Mouse (Mus musculus) spleen, embryonic (tissue): ENCODE results near the gene Mrps18b.

Experiments
- CTCF ChIA-PET: fragments of 350-600 bp; sonication (Branson Sonifier 250); formaldehyde crosslinking; loops from one replicate; lab custom pipeline; 2022; lab: Charles Lee

The Mrps18b gene

DNA sequence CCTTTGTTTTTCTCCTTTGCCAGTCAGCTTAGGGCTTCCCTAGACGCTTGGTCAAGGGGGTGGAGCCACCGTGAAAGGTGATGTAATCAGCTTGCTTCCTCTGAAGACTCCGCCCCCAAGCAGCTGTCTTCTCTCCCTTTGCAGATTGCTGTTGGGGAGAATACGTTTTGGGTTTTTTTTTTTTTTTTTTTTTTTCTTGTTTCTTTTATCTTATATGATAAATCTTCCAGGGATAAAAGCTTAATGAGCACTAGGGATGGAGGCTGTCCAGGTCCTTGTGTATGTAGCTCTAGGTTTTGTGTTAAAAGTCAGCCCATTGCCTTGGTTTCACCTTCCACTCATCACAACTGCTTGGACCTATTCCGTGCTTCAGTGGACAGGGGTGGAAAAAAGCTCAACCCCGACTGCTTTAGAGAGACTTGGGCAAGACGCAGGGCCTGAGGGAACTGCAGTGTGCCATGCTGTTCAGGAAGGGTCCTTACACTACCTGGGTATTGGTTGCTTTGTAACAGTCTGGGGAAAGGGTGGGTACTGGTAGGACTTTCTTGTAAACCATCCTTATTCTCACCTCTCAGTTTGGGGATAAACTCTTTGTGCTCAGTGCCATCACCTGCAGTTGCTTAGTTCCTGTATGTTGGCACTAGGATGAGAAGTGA, 3.0 kb upstream of the Mrps18b start:
- CTCF ChIA-PET, result interaction anchor here (0.7 to 1.7 kb wide), 2 partner anchors 19 to 50 kb away, joined by 3 to 4 read pairs; no protein-coding TSS in a partner anchor

- CTCF ChIA-PET, result interaction anchor here (1.7 kb wide), 1 partner anchor 49 kb away, joined by 4 read pairs; no protein-coding TSS in a partner anchor
Measured at GRCm38 (mm10) chr17:35918276-35919059, 2.3 kb upstream of the Mrps18b start.

GRCm38 (mm10) chr17:35917463-35918251, 1.5 kb upstream of the Mrps18b start:
- CTCF ChIA-PET, result no interaction called here

GRCm38 (mm10) chr17:35917143-35917462, 914 bp upstream of the Mrps18b start:
- CTCF ChIA-PET, result no interaction called here

DNA sequence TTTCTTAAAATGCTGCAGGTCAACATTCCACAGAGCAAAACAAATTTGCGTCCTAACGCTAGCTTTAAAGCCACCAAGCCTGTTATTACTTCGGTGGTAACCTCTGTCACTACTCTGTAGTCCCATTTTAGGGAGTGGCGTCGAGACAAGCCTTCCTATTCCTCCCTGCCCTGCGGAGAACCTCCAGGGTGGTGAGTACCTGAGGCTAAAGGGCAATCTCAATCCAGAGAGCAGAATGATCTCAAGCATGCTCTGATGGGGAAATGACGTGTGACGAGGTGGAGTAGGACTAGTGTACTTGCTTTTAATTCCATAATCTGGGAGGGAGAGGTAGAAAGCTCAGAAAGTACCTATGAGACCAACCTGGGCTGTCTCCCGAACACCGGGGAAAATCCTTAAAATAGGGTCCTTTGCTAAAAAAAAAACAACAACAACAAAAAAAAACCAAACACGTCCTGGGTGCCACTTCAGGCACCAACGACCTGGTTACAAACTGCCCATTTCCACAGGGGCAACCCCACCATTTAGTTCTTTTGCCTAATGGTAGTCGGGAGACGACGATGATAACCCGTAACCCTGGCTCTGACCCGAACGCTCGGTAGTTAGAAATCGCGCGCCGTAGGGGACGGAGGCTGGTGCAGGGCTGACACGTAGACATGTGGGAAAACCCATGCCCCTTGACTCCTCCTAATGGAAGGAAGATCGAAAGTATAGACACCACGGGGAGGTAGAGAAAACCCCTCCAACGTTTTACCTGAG, 472 bp downstream of the Mrps18b start:
- CTCF ChIA-PET, result interaction anchor here (0.7 kb wide), 1 partner anchor 263 kb away, joined by 3 read pairs; no protein-coding TSS in a partner anchor

- CTCF ChIA-PET, result interaction anchor here (0.6 to 0.7 kb wide), 3 partner anchors 66 to 264 kb away, joined by 3 to 5 read pairs (median 3); no protein-coding TSS in a partner anchor
Measured at GRCm38 (mm10) chr17:35914975-35915374, 1.2 kb downstream of the Mrps18b start.

DNA sequence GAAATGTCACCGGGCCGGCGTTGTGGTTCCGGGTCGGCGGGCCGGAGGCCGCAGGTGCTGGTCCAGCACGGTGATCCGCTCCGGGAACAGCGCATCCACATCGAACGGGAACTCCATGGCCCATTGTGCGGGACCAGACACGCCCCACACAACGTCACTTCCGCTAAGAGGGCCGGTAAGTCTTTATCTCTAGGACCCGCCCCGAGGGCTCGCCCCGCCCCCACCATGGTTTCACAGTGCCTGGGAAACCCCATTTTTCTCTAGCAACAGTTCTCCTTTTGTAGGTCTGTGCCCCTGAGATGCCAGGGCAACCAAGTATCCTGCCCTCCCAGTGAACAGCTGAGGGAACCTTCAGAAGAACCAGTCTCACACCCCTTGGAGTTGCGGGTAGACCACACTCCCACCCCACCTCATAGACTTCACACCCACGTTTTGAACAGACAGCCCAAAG, 6.2 kb downstream of the Mrps18b start, which contains the start of gene Atat1:
TSS of gene Atat1 (minus strand) at position 157 of the 451 bp plus-strand sequence.
- CTCF ChIA-PET, result no interaction called here

DNA sequence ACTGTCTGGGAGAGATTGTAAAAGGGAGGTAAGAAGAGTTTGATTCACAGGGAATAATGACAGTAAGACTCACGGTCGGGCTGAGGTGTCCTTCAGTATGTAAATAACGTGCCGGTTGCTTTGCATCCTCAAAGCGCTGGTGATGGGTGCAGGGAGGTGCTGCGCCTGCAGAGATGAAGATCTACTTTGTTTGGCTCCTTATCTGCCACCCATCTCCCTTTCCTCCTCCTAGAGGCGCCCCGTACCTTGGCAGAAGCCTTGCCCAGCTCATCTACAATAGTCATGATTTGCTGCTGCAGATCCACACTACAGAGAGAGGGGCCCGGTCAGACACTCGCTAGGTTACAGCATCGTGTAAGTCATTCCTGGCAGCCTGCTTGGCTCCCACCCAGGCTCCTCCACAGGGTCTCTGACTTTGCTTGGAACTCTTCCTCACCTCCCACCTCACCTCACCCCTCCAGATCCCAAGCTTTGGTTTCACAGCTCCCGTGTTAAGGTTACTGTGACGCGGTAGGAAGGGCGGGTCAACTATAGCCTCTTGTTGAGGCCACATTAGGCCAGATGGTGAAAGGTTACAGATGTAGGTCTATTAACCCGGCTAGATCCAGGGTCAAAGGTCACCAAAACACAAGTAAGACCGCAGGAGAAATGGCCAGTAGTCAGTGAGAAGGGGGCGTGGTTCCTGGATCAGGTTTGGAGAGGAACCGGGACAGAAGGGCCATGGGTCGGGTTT, 6.8 kb downstream of the Mrps18b start:
- CTCF ChIA-PET, result interaction anchor here (0.7 kb wide), 1 partner anchor 39 kb away, joined by 3 read pairs; no protein-coding TSS in a partner anchor

GRCm38 (mm10) chr17:35907609-35908008, 8.6 kb downstream of the Mrps18b start:
- CTCF ChIA-PET, result interaction anchor here (0.9 kb wide), 1 partner anchor 118 kb away, joined by 3 read pairs; no protein-coding TSS in a partner anchor

DNA sequence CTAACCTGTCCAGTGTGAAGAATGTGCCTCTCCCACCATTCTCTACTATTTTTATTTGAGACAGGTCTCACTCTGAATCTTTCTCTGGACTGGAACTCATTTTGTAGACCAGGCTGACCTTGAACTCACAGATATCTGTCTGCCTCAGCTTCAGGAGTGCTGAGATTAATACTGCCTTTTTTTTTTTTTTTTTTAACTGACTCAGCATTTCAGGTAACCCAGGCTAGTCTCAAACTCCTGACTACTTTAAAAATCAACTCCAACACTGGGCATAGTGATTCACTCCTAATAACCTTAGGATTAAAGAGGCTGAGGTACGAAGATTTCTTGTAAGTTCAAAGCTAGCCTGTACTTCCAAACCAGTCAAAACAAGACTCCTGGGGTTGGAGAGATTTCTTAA, 10.6 kb downstream of the Mrps18b start:
- CTCF ChIA-PET, result interaction anchor here (0.6 kb wide), 2 partner anchors 11 to 23 kb away, joined by 3 to 4 read pairs; no protein-coding TSS in a partner anchor

- CTCF ChIA-PET, result interaction anchor here (0.6 kb wide), 1 partner anchor 140 kb away, joined by 6 read pairs; no protein-coding TSS in a partner anchor
Measured at GRCm38 (mm10) chr17:35903992-35904355, 12.2 kb downstream of the Mrps18b start.

- CTCF ChIA-PET, result interaction anchor here (0.6 to 1.1 kb wide), 5 partner anchors 10 to 140 kb away, joined by 3 to 6 read pairs (median 3); no protein-coding TSS in a partner anchor
Measured at GRCm38 (mm10) chr17:35903343-35903991, 12.7 kb downstream of the Mrps18b start.

GRCm38 (mm10) chr17:35900636-35901035, 15.6 kb downstream of the Mrps18b start:
- CTCF ChIA-PET, result interaction anchor here (0.6 to 1.0 kb wide), 3 partner anchors 9 to 26 kb away, joined by 3 to 4 read pairs (median 3); no protein-coding TSS in a partner anchor

DNA sequence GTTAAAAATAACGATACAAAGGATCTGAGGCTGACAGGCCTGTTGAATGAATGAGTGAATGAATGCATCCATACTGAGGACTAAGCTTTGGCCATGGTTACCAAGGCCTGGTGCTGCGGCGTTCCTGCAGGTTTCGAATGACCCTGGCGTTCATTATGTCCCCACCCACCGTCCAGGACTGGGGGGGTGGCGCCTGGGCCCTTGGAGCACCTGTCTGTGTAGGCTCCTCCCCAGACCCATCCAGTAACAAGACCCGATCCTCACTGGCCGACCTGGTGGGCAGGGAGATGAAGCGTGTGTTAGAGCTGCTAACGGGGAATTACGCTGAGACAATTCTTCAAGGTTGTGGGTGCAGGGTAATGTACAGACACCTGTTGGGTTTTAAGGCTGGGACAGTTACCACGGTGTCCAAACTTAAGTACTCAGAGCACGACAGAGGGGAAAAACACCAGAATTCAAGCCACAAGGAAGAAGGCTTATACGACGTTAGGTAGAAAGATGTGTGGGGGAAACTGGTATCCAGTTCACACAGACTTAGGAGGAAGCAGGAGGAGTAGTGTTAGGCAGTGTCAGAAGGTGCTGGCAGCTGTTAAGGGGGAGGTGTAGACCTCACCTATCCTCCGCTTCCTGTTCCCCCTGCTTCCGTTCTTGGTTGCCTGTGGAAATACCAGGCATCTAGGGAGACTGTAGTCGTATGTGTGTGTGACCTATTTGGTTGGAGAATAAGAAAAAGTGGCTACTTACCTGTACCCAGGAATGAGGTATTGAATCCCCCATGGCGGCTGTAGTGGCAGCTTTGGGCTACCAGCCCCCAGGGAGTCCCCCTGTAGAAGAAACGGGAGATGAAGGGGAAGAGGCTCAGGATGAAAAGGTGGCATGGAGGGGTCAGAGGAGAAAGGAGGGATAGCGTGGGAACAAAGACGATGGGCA, 18.3 kb downstream of the Mrps18b start:
- CTCF ChIA-PET, result interaction anchor here (0.7 kb wide), 1 partner anchor 40 kb away, joined by 3 read pairs; no protein-coding TSS in a partner anchor

DNA sequence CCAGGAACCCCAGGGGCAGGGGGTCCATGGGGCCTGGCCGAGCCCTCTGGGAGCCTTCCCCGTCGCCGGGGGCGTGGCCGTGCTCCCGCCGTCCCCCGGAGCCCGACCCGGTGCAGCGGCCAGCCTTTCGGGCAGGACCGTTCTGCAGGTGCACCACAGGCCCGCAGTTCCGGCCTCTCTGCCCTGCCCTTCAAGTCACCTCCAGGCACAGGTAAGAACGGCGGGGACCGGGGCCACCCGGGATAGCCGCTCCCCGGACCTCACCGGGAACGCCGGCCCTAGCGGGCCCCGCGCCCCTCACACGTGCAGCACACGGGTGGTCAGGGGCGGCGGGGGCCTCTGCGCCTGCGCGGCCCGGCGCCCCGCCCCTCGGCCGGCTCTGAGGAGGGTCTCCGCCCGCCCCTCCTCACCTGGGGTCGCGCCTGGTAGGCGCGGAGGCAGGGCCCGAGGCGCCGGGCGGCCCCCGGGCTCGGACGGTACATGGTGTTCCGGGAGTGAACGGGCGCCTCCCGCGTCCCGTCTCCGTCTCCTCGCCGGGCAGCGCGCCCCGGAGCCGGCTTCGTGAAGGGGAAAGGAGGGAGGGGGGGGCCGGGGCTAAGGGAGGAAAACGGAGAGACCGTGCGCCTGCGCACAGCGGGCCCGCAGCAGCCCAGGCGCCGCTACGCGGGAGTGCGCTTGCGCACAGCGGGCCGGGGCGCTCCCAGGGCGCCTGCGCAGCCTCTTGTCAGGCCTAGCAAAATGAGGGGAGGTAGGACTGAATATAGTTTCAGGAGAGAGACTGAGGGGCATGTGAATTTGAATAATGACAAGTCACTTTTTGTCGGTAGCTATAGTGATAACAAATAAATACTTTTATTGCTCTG, 19.2 kb downstream of the Mrps18b start, which contains the start of gene 2310061I04Rik:
TSS of gene 2310061I04Rik (minus strand) at position 651 of the 863 bp plus-strand sequence.
- CTCF ChIA-PET, result interaction anchor here (0.7 kb wide), 1 partner anchor 41 kb away, joined by 3 read pairs; no protein-coding TSS in a partner anchor

GRCm38 (mm10) chr17:35887725-35888124, 28.5 kb downstream of the Mrps18b start:
- CTCF ChIA-PET, result interaction anchor here (0.6 kb wide), 1 partner anchor 42 kb away, joined by 6 read pairs; no protein-coding TSS in a partner anchor

GRCm38 (mm10) chr17:35883777-35884176, 32.4 kb downstream of the Mrps18b start:
- CTCF ChIA-PET, result no interaction called here
